Mouse (Mus musculus): ENCODE data around the gene Prickle4.

GRCm38 (mm10) chr17:47704692-47705091 is 10.2 kb upstream of the Prickle4 start:
- TF ChIP-seq CTCF (IDR thresholded peaks at IDR 0.05; ENCODE audit: low read depth) (peak; percentile 46), EP300 (IDR thresholded peaks at IDR 0.05; ENCODE audit: low read depth) (no peak)
